Mouse (Mus musculus) neural tube, embryonic 11.5 days (tissue): ENCODE data around the gene Olfr777. TPM values are rescaled to one million over a fixed set of nuclear protein-coding genes. Genes with fewer than 3 reads are reported as not detected.
"Not testable (repeated sequence)": the region's sequence is repeated elsewhere in the genome, so short reads cannot be mapped to it uniquely, and the experiment has no call there.

Source experiments
- ATAC-seq: fragments of 200-750 bp; cut with Nextera tagmentation; 2 replicates; pipeline ENCODE4 v1.8.0; 2017; ENCODE audit warnings: moderate number of reproducible peaks, mild to moderate bottlenecking, moderate TSS enrichment, moderate library complexity; ENCODE audit not compliant: insufficient read depth, low FRiP score, low TSS enrichment
- DNase-seq: peaks from one replicate; pipeline ENCODE4 v3.0.0-alpha.2; 2015; ENCODE audit warnings: low spot score
- H3K27ac ChIP-seq: fragments of 300-500 bp; sonication (generic); 2 replicates; pipeline ENCODE4 v1.5.1; 2014; ENCODE audit warnings: low read depth, mild to moderate bottlenecking, low read length
- H3K27me3 ChIP-seq: fragments of 300-500 bp; sonication (generic); 2 replicates; pipeline ENCODE4 v1.6.1; 2014; ENCODE audit warnings: mild to moderate bottlenecking, low read length, mixed read lengths; ENCODE audit not compliant: control insufficient read depth, insufficient read depth
- H3K36me3 ChIP-seq: fragments of 300-500 bp; sonication (generic); 2 replicates; pipeline ENCODE4 v1.6.1; 2014; ENCODE audit warnings: mild to moderate bottlenecking, low read length, moderate library complexity, mixed read lengths; ENCODE audit not compliant: control insufficient read depth, insufficient read depth
- H3K4me1 ChIP-seq: fragments of 300-500 bp; sonication (generic); 2 replicates; pipeline ENCODE4 v1.6.1; 2014; ENCODE audit warnings: low read length, mixed read lengths; ENCODE audit not compliant: control insufficient read depth, insufficient read depth
- H3K4me2 ChIP-seq: fragments of 300-500 bp; sonication (generic); 2 replicates; pipeline ENCODE4 v1.6.1; 2014; ENCODE audit warnings: low read depth, mild to moderate bottlenecking, moderate library complexity
- H3K4me3 ChIP-seq: fragments of 300-500 bp; sonication (generic); 2 replicates; pipeline ENCODE4 v1.5.1; 2014; ENCODE audit warnings: low read depth, low read length
- H3K9ac ChIP-seq: fragments of 300-500 bp; sonication (generic); 2 replicates; pipeline ENCODE4 v1.6.1; 2014; ENCODE audit warnings: mild to moderate bottlenecking, low read length
- H3K9me3 ChIP-seq: fragments of 300-500 bp; sonication (generic); 2 replicates; pipeline ENCODE4 v1.6.1; 2016; ENCODE audit warnings: low read length; ENCODE audit not compliant: control insufficient read depth
- WGBS: fragments of 180-500 bp; shearing (Covaris S2); extraction: QIAGEN DNeasy Blood & Tissue Kit; methylation state at CpG from one replicate; pipeline ENCODE4 v1.1.7; 2014; 5-methylcytosine and 5-hydroxymethylcytosine counted together
- polyA plus RNA-seq: library from polyadenylated mRNA; unstranded; fragments of >200 nt; fragmentation: Nextera tagmentation; extraction: Ambion mirVana; gene quantifications from 2 replicates; pipeline ENCODE4 v1.2.1, GENCODE M21; 2014

Olfr777 gene
- not detected in 2 replicates for polyA plus RNA-seq

- H3K9ac ChIP-seq = no peak within 1 kb of the TSS
- H3K4me1 ChIP-seq = no peaks in the 10 kb centered on the region
- H3K27me3 ChIP-seq = no peaks in the 10 kb centered on the region
- ATAC-seq (no peak), DNase-seq (no peak)
- no peaks in the 10 kb centered on the region for H3K36me3 ChIP-seq
- no peak within 1 kb of the TSS for H3K27ac ChIP-seq
- WGBS = 96% methylated on average over 2 of the region's 2 CpGs
- H3K4me2 ChIP-seq = no peak within 1 kb of the TSS
- no peak within 1 kb of the TSS for H3K4me3 ChIP-seq
- H3K9me3 ChIP-seq = no peaks in the 10 kb centered on the region
Measured at GRCm38 (mm10) chr10:129271081-129271535, at the start of gene Olfr777. Gene Olfr777, minus strand, starts transcription at chr10:129271485.

GRCm38 (mm10) chr10:129317817-129318216 lies 46.5 kb upstream of the Olfr777 start, which contains the start of gene Olfr780:
Gene Olfr780, plus strand, starts transcription at chr10:129318117.
- Histone ChIP-seq H3K9me3 (no peaks in the 10 kb centered on the region), H3K4me3 (no peak within 1 kb of the TSS), H3K27me3 (no peaks in the 10 kb centered on the region), H3K4me1 (no peaks in the 10 kb centered on the region), H3K9ac (no peak within 1 kb of the TSS), H3K4me2 (no peak within 1 kb of the TSS), H3K36me3 (no peaks in the 10 kb centered on the region), H3K27ac (no peak within 1 kb of the TSS)
- 87% methylated on average over 3 of the region's 3 CpGs for WGBS
- no peak for DNase-seq
- no peak for ATAC-seq

DNA sequence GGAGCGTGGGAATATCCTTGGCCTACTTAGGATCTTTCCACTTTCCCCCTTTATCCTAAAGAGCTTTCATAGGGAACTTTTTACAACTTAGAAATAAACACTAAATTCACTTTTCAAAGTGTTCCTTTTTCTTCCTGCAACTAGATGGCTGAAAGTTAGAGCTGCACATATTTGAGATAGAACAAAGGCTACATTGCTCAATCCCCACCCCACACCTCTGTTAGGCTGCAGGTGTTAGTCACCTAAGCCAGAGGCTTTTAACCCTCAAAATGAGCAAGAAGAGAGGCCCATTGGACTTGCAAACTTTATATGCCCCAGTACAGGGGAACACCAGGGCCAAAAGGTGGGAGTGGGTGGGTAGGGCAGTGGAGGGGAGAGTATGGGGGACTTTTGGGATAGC lies 42.2 kb upstream of the Olfr777 start:
- no CpG with 5 or more reads among the region's 1 CpGs for WGBS
- not testable (repeated sequence) for H3K9me3 ChIP-seq, H3K27ac ChIP-seq, ATAC-seq, DNase-seq, H3K4me1 ChIP-seq, H3K4me3 ChIP-seq, H3K36me3 ChIP-seq, H3K27me3 ChIP-seq, H3K4me2 ChIP-seq, H3K9ac ChIP-seq

DNA sequence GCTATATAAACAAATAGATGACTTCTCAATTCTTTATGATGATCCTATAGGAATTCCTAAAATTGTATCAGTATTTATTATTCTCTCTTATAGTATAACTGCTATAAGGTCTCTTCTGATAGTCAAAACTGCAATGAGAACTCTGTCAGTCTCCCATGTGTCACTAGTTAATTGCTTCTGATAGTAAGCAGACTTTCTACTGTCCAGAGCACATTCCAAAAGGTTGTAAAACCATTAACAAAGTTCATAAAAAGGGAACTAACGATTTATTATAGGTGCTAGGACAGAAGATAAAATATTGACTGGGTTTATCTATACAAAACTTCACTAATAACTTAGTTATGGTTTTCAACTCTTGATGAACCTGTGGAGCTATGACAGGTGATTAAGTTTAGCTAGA lies 41.7 kb upstream of the Olfr777 start:
- H3K4me2 ChIP-seq, H3K36me3 ChIP-seq, H3K4me3 ChIP-seq, H3K27me3 ChIP-seq, DNase-seq, H3K9me3 ChIP-seq, H3K9ac ChIP-seq, H3K27ac ChIP-seq, ATAC-seq, H3K4me1 ChIP-seq: not testable (repeated sequence)
- WGBS = 66% methylated on average over 1 of the region's 1 CpGs

- Histone ChIP-seq H3K9ac (no peak within 1 kb of the TSS), H3K9me3 (no peaks in the 10 kb centered on the region), H3K4me1 (no peaks in the 10 kb centered on the region), H3K4me2 (no peak within 1 kb of the TSS), H3K4me3 (no peak within 1 kb of the TSS), H3K36me3 (no peaks in the 10 kb centered on the region), H3K27me3 (no peaks in the 10 kb centered on the region), H3K27ac (no peak within 1 kb of the TSS)
- ATAC-seq (no peak), DNase-seq (no peak)
Measured at GRCm38 (mm10) chr10:129258827-129259226, 12.5 kb downstream of the Olfr777 start, which contains the start of gene Olfr776. Gene Olfr776, plus strand, starts transcription at chr10:129259127.

GRCm38 (mm10) chr10:129248112-129248511 lies 23.2 kb downstream of the Olfr777 start, which contains the start of gene Olfr775:
Gene Olfr775, plus strand, starts transcription at chr10:129248412.
- no peak for DNase-seq
- no peak within 1 kb of the TSS for H3K4me3 ChIP-seq
- no peaks in the 10 kb centered on the region for H3K36me3 ChIP-seq
- H3K9ac ChIP-seq = no peak within 1 kb of the TSS
- H3K27ac ChIP-seq = no peak within 1 kb of the TSS
- no peaks in the 10 kb centered on the region for H3K27me3 ChIP-seq
- H3K4me2 ChIP-seq = no peak within 1 kb of the TSS
- no peak for ATAC-seq
- no peaks in the 10 kb centered on the region for H3K9me3 ChIP-seq
- H3K4me1 ChIP-seq = no peaks in the 10 kb centered on the region
- 71% methylated on average over 3 of the region's 3 CpGs for WGBS

- no peak within 1 kb of the TSS for H3K4me2 ChIP-seq
- no peak within 1 kb of the TSS for H3K9ac ChIP-seq
- H3K36me3 ChIP-seq = no peaks in the 10 kb centered on the region
- no peak within 1 kb of the TSS for H3K4me3 ChIP-seq
- H3K4me1 ChIP-seq = no peaks in the 10 kb centered on the region
- ATAC-seq (no peak), DNase-seq (no peak)
- no peaks in the 10 kb centered on the region for H3K27me3 ChIP-seq
- WGBS = 76% methylated on average over 2 of the region's 2 CpGs
- H3K9me3 ChIP-seq = no peaks in the 10 kb centered on the region
- no peak within 1 kb of the TSS for H3K27ac ChIP-seq
Measured at GRCm38 (mm10) chr10:129235904-129236303, 35.4 kb downstream of the Olfr777 start, which contains the start of gene Olfr774. Gene Olfr774, plus strand, starts transcription at chr10:129236204.

DNA sequence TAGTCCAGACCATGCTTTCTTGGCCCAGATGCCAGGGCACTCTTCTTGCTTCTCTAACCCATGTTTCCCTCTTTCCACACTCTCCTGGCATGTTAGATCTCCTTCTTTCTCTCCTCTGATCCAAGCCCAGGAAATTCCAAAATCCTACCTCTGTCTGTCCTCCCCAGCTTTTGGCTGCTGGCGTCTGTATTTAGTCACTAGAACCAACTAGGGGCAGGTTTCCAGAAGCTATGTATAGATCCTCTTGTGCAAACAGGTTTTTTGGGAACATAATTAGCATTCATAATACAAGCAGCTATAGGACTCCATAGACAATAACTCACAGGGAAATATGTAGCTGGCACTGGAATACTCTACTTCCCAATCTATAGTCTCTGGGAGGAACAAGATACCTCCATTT lies 40.5 kb downstream of the Olfr777 start:
- Histone ChIP-seq H3K4me2 (no peak overlapping the region), H3K27ac (no peak overlapping the region), H3K4me3 (no peak overlapping the region), H3K36me3 (no peaks in the 10 kb centered on the region), H3K4me1 (no peaks in the 10 kb centered on the region), H3K9me3 (no peaks in the 10 kb centered on the region), H3K9ac (no peak overlapping the region), H3K27me3 (no peaks in the 10 kb centered on the region)
- ATAC-seq = no peak
- WGBS = 89% methylated on average over 1 of the region's 1 CpGs
- no peak for DNase-seq
